Mouse (Mus musculus): ENCODE measurements at regions not wholly inside any gene's neighbourhood (a gene's known extent, or its start where the extent isn't known, plus 50 kb on each side); places are given as distances from the start of the nearest gene placed in this dataset.

DNA sequence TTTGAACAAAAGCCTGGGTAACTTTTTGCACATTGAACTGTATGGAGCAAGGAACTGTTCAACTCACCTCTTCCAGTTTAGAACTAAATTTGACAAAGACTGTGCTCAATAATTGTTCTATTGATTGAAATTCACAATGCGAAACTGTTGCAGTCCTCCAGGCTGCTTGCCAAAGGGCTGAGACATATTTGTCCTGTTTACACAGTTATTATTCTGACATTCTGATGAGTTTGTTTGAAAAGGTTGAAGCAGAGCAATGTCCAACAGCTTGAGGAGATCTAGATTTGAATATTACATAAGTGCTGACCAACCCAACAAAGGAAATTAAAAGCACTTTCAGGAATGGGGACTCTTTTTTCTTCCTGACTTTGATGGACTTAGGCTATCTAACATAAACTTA, 110.2 kb upstream of the Ahi1 start:
- TF ChIP-seq CTCF (IDR thresholded peaks at IDR 0.05; ENCODE audit: borderline replicate concordance, insufficient read depth, low read length) (no peak), POLR2A (IDR thresholded peaks at IDR 0.05; ENCODE audit: low read depth, low read length) (no peak)

All from embryonic fibroblast, embryonic 13.5 days (primary cell).